Mouse (Mus musculus) CH12.LX (cell line): Measurements from ENCODE around the gene Caly. TPM values are rescaled to one million over a fixed set of nuclear protein-coding genes. Genes with fewer than 3 reads are reported as not detected.

Source experiments
- DNase-seq: peaks from one replicate; pipeline ENCODE4 v3.0.0-alpha.2; 2013; ENCODE audit errors: extremely low read depth
- H3K27ac ChIP-seq: 2 replicates; pipeline ENCODE4 v1.5.1; 2012; ENCODE audit warnings: low read depth, mild to moderate bottlenecking, control low read depth, moderate library complexity; ENCODE audit not compliant: insufficient read depth
- H3K27me3 ChIP-seq: replicated peaks from 2 replicates; pipeline ENCODE3; 2012; ENCODE audit warnings: inconsistent platforms
- H3K36me3 ChIP-seq, 2 experiments: replicated peaks in 1 of 2; 2 replicates each; pipeline versions ENCODE3 to v1.6.1; 2012; ENCODE audit warnings: inconsistent platforms in 1 of 2, low read length in 1 of 2, mild to moderate bottlenecking in 1 of 2, mixed read lengths in 1 of 2, moderate library complexity in 1 of 2; ENCODE audit not compliant: control insufficient read depth in 1 of 2, insufficient read depth in 1 of 2
- H3K4me1 ChIP-seq, 2 experiments: 2 replicates each; pipeline ENCODE4 v1.6.1; 2012; ENCODE audit warnings: inconsistent platforms in 1 of 2, moderate library complexity in 1 of 2; ENCODE audit not compliant: insufficient read depth in 2 of 2, control insufficient read depth in 1 of 2
- H3K4me2 ChIP-seq: 2 replicates; pipeline ENCODE4 v1.6.1; 2012; ENCODE audit warnings: low read depth, mild to moderate bottlenecking, control low read depth; ENCODE audit not compliant: poor library complexity, insufficient read depth, severe bottlenecking
- H3K4me3 ChIP-seq, 3 experiments: fragments of 150-350 bp in 1 of 3; sonication (generic) in 1 of 3; replicated peaks in 1 of 3; 2 replicates each; pipeline versions ENCODE3 to v1.5.1; 2011 to 2012; ENCODE audit warnings: low read depth in 2 of 3, low read length in 2 of 3, mild to moderate bottlenecking in 2 of 3, moderate library complexity in 2 of 3, control low read depth in 1 of 3, improper control_type of control experiment in 1 of 3, inconsistent platforms in 1 of 3, mixed read lengths in 1 of 3; ENCODE audit not compliant: poor library complexity in 1 of 3
- H3K79me2 ChIP-seq: replicated peaks from 2 replicates; pipeline ENCODE4 v1.6.1; 2012; ENCODE audit warnings: mild to moderate bottlenecking, moderate library complexity; ENCODE audit not compliant: control insufficient read depth, poor library complexity, insufficient read depth, severe bottlenecking; ENCODE audit errors: extremely low read depth
- H3K9ac ChIP-seq: 2 replicates; pipeline ENCODE4 v1.6.1; 2012; ENCODE audit warnings: low read depth, mild to moderate bottlenecking, control low read depth, moderate library complexity; ENCODE audit not compliant: insufficient read depth
- H3K9me3 ChIP-seq: replicated peaks from 2 replicates; pipeline ENCODE3; 2012; ENCODE audit warnings: low read length, inconsistent platforms, mixed read lengths
- CTCF ChIP-seq, 2 experiments: IDR thresholded peaks in 1 of 2; conservative IDR thresholded peaks in 1 of 2; 2 replicates each; pipeline ENCODE4 v1.5.1; 2011 to 2012; ENCODE audit warnings: low read depth in 2 of 2, low read length in 2 of 2, improper control_type of control experiment in 1 of 2, inconsistent platforms in 1 of 2, mild to moderate bottlenecking in 1 of 2, moderate library complexity in 1 of 2
- ELF1 ChIP-seq: IDR thresholded peaks from 2 replicates; pipeline ENCODE4 v1.6.1; 2014; ENCODE audit warnings: low read depth, mild to moderate bottlenecking, inconsistent platforms, low read length, improper control_type of control experiment
- KAT2A ChIP-seq: IDR thresholded peaks from 2 replicates; pipeline ENCODE4 v1.6.1; 2012; ENCODE audit warnings: low read length, improper control_type of control experiment, inconsistent platforms; ENCODE audit not compliant: insufficient replicate concordance
- MAX ChIP-seq: IDR thresholded peaks from 2 replicates; pipeline ENCODE4 v1.6.1; 2011; ENCODE audit warnings: low read length, improper control_type of control experiment
- MAZ ChIP-seq: IDR thresholded peaks from 2 replicates; pipeline ENCODE4 v1.6.1; 2012; ENCODE audit warnings: low read depth, mild to moderate bottlenecking, inconsistent platforms, low read length, improper control_type of control experiment, moderate library complexity
- MXI1 ChIP-seq: IDR thresholded peaks from 2 replicates; pipeline ENCODE4 v1.6.1; 2011; ENCODE audit warnings: mild to moderate bottlenecking, low read depth, low read length, improper control_type of control experiment
- MYC ChIP-seq: IDR thresholded peaks from 2 replicates; pipeline ENCODE4 v1.6.1; 2011; ENCODE audit warnings: low read depth, mild to moderate bottlenecking, improper control_type of control experiment, low read length
- RAD21 ChIP-seq: IDR thresholded peaks from 2 replicates; pipeline ENCODE4 v1.6.1; 2011; ENCODE audit warnings: low read depth, mild to moderate bottlenecking, low read length, improper control_type of control experiment, moderate library complexity
- SMC3 ChIP-seq: IDR thresholded peaks from 2 replicates; pipeline ENCODE4 v1.6.1; 2011; ENCODE audit warnings: low read depth, low read length, improper control_type of control experiment
- TCF12 ChIP-seq: IDR thresholded peaks from 2 replicates; pipeline ENCODE4 v1.6.1; 2014; ENCODE audit warnings: low read depth, mild to moderate bottlenecking, inconsistent platforms, low read length, improper control_type of control experiment
- ZC3H11A ChIP-seq: IDR thresholded peaks from 2 replicates; pipeline ENCODE4 v1.6.1; 2012; ENCODE audit warnings: low read depth, mild to moderate bottlenecking, inconsistent platforms, low read length, improper control_type of control experiment
- ZNF384 ChIP-seq: IDR thresholded peaks from 2 replicates; pipeline ENCODE4 v1.6.1; 2012; ENCODE audit warnings: low read depth, low read length, improper control_type of control experiment, inconsistent platforms
- dilution Hi-C: fragments of 300-500 bp; cut with MboI; formaldehyde crosslinking; loops from 2 replicates; pipeline ENCODE4 v1.14.3; 2020; ENCODE audit warnings: low sequenced_read_pairs; ENCODE audit not compliant: extremely low pct_unique_long_range_greater_than_20kb, extremely low pct_ligation_motif_present
- in situ Hi-C: fragments of 300-500 bp; cut with MboI; formaldehyde crosslinking; loops from 3 replicates; pipeline ENCODE4 v1.14.3; 2019; ENCODE audit warnings: low sequenced_read_pairs, low pct_ligation_motif_present, low pct_unique_long_range_greater_than_20kb, mixed read lengths
- polyA plus RNA-seq: library from polyadenylated mRNA; unstranded; fragments of >175 nt; gene quantifications from 2 replicates; pipeline ENCODE4 v1.2.1, GENCODE M21; 2012; ENCODE audit warnings: low read depth; ENCODE audit not compliant: insufficient read length
- total RNA-seq, 2 experiments: library from RNA; depleted of rRNA; stranded (reverse); fragments of 300-350 nt in 1 of 2; fragments of >200 nt in 1 of 2; gene quantifications; 2 replicates each; pipeline ENCODE4 v1.2.3; 2012 to 2014

Caly gene
- total and polyA plus RNA-seq, 3 experiments = not detected

GRCm38 (mm10) chr7:140080503-140081156, 1.7 kb downstream of the Caly start:
- Histone ChIP-seq H3K79me2 (no peaks in the 10 kb centered on the region), H3K27me3 (peaks cover 49% of the 10 kb centered on the region), H3K4me2 (peak overlapping the region; percentile 68), H3K36me3 (no peaks in the 10 kb centered on the region), H3K4me1 (peaks cover 17 to 22% of the 10 kb centered on the region in 2 experiments), H3K9me3 (no peaks in the 10 kb centered on the region), H3K27ac (no peak overlapping the region), H3K4me3 (no peak overlapping the region), H3K9ac (peak overlapping the region; percentile 20; the same call in 1 of the 2 replicates)
- peak; percentile 89 for DNase-seq
- TF ChIP-seq TCF12 (no peak), MXI1 (peak; percentile 97), MAX (no peak), ELF1 (no peak)
- in situ Hi-C loops = loop anchor here (25.0 kb wide), 1 partner anchor 757 kb away; the partner anchor contains the start of genes Odf3, Scgb1c1 and Urah
- dilution Hi-C loops = no loop called here

GRCm38 (mm10) chr7:140078711-140079110, 3.6 kb downstream of the Caly start:
- dilution Hi-C loops = no loop called here
- H3K79me2 ChIP-seq = no peaks in the 10 kb centered on the region
- H3K27me3 ChIP-seq = peaks cover 46% of the 10 kb centered on the region
- H3K36me3 ChIP-seq = no peaks in the 10 kb centered on the region
- H3K27ac ChIP-seq = no peak overlapping the region
- no peak for TF ChIP-seq MAZ
- peak; percentile 64 to 91 for TF ChIP-seq CTCF (conservative IDR thresholded peaks at IDR 0.05 in 1 of 2, IDR thresholded peaks at IDR 0.05 in 1 of 2; ENCODE audit: low read depth in 2 of 2, low read length in 2 of 2)
- peak; percentile 74 for TF ChIP-seq ZC3H11A
- TF ChIP-seq ZNF384 = no peak
- peak; percentile 93 for TF ChIP-seq RAD21
- TF ChIP-seq SMC3 = peak; percentile 82
- H3K4me3 ChIP-seq = no peak overlapping the region
- H3K4me2 ChIP-seq = peak overlapping the region; percentile 69
- DNase-seq = peak; percentile 81
- H3K9me3 ChIP-seq = no peaks in the 10 kb centered on the region
- H3K9ac ChIP-seq = no peak overlapping the region
- peaks cover 17 to 22% of the 10 kb centered on the region in 2 experiments for H3K4me1 ChIP-seq
- in situ Hi-C loops = loop anchor here (25.0 kb wide), 1 partner anchor 759 kb away; the partner anchor contains the start of genes Odf3, Scgb1c1 and Urah

- no peaks in the 10 kb centered on the region for H3K36me3 ChIP-seq
- no peak overlapping the region for H3K4me3 ChIP-seq
- DNase-seq = peak; percentile 37
- H3K4me1 ChIP-seq = peaks cover 17 to 22% of the 10 kb centered on the region in 2 experiments
- peaks cover 47% of the 10 kb centered on the region for H3K27me3 ChIP-seq
- no peaks in the 10 kb centered on the region for H3K79me2 ChIP-seq
- dilution Hi-C loops = no loop called here
- TF ChIP-seq MYC = no peak
- peak; percentile 86 for TF ChIP-seq ZNF384
- TF ChIP-seq KAT2A = no peak
- H3K9me3 ChIP-seq = no peaks in the 10 kb centered on the region
- H3K4me2 ChIP-seq = peak overlapping the region; percentile 25; the same call in 1 of the 2 replicates
- no peak overlapping the region for H3K27ac ChIP-seq
- no peak overlapping the region for H3K9ac ChIP-seq
- in situ Hi-C loops = loop anchor here (25.0 kb wide), 1 partner anchor 760 kb away; the partner anchor contains the start of genes Odf3, Scgb1c1 and Urah
Observed at GRCm38 (mm10) chr7:140077698-140078097, 4.7 kb downstream of the Caly start.
